Mouse (Mus musculus): ENCODE results near the gene Ppp1r12b. TPM values are rescaled to one million over a fixed set of nuclear protein-coding genes. Genes with fewer than 3 reads are reported as not detected.

Gene Ppp1r12b
- total and polyA plus RNA-seq, 3 experiments, result 0.64 to 1.8 (median 1.6) TPM

DNA sequence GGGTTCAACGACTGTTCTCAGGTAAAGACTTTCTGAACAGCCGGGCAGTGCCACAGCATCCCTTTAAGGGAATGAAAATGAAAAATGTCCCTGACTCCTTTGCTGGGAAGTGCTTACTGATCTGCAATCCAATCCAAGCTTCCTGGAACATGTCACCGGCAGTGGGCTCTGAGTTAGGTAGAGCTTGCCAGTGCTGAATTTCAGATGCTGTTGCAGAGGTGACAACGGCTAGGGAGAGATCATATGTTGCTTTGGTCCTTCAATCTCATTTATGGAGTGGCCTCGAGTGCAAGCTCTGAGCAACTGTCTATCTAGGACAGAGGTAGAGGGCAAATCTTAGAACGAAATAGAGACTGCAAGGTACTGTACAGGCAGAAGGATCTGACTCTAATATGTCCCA lies 36.7 kb downstream of the Ppp1r12b start:
- TF ChIP-seq JUND (conservative IDR thresholded peaks at IDR 0.05; ENCODE audit: low read depth, low read length) (no peak), CTCF (conservative IDR thresholded peaks at IDR 0.05 in 1 of 2, IDR thresholded peaks at IDR 0.05 in 1 of 2; ENCODE audit: low read depth in 2 of 2, low read length in 2 of 2) (no peak), EP300 (IDR thresholded peaks at IDR 0.05; ENCODE audit: low read length) (no peak), ZKSCAN1 (IDR thresholded peaks at IDR 0.05; ENCODE audit: borderline replicate concordance, low read depth, low read length) (no peak), SMC3 (IDR thresholded peaks at IDR 0.05; ENCODE audit: low read depth, low read length) (no peak), USF2 (conservative IDR thresholded peaks at IDR 0.05; ENCODE audit: low read depth, low read length) (no peak), ELF1 (IDR thresholded peaks at IDR 0.05; ENCODE audit: low read depth, low read length) (no peak), POLR2A (IDR thresholded peaks at IDR 0.05; ENCODE audit: low read depth, low read length) (no peak), MYC (IDR thresholded peaks at IDR 0.05; ENCODE audit: low read depth, low read length) (no peak), MAX (IDR thresholded peaks at IDR 0.05; ENCODE audit: low read length) (no peak), GABPA (IDR thresholded peaks at IDR 0.05; ENCODE audit: insufficient replicate concordance, low read depth, low read length) (no peak)
- H3K4me1 ChIP-seq (ENCODE audit: control insufficient read depth in 1 of 2, insufficient read depth in 2 of 2), result no peaks in the 10 kb centered on the region
- dilution Hi-C loops (cut with MboI; ENCODE audit: extremely low pct_ligation_motif_present, extremely low pct_unique_long_range_greater_than_20kb, low sequenced_read_pairs), result no loop called here

DNA sequence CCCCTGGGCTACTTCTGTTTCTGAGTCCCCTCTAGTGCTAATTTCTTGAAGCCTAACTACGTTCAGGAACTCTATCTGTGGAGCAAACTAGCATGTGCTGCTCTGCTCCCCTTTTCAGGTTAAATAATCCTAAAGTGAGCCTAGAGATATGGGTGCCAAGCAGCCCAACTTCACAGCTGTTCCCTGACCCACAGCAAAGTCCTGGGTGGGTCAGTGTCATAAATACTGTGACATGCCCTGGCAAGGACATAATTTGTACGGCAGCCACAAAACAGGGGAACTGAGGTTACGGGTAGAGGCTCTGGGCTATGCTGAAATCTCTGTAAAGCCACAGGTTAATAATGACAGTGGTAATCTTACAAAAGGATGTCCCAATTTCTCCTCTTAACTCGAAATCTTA lies 40.3 kb downstream of the Ppp1r12b start:
- no peak overlapping the region for H3K4me2 ChIP-seq (ENCODE audit: insufficient read depth, low read depth, poor library complexity, severe bottlenecking)
- no peak for DNase-seq (ENCODE audit: extremely low read depth)
- H3K9ac ChIP-seq (ENCODE audit: insufficient read depth, low read depth), result no peak overlapping the region
- in situ Hi-C loops (cut with MboI; ENCODE audit: low pct_ligation_motif_present, low pct_unique_long_range_greater_than_20kb, low sequenced_read_pairs) (no loop called here), dilution Hi-C loops (cut with MboI; ENCODE audit: extremely low pct_ligation_motif_present, extremely low pct_unique_long_range_greater_than_20kb, low sequenced_read_pairs) (no loop called here)
- no peak overlapping the region for H3K27ac ChIP-seq (ENCODE audit: insufficient read depth, low read depth)
- H3K27me3 ChIP-seq (replicated peaks), result no peaks in the 10 kb centered on the region
- no peaks in the 10 kb centered on the region for H3K36me3 ChIP-seq (replicated peaks in 1 of 2; ENCODE audit: control insufficient read depth in 1 of 2, insufficient read depth in 1 of 2, low read length in 1 of 2)
- H3K9me3 ChIP-seq (replicated peaks; ENCODE audit: low read length), result no peaks in the 10 kb centered on the region
- no peak overlapping the region for H3K4me3 ChIP-seq (replicated peaks in 1 of 3; ENCODE audit: low read depth in 2 of 3, low read length in 2 of 3, poor library complexity in 1 of 3)
- H3K4me1 ChIP-seq (ENCODE audit: control insufficient read depth in 1 of 2, insufficient read depth in 2 of 2), result peaks cover 0 to 9% of the 10 kb centered on the region in 2 experiments; a peak in 3 of 4 replicates
- TF ChIP-seq ZNF384 (IDR thresholded peaks at IDR 0.05; ENCODE audit: low read depth, low read length), result no peak
- no peak for TF ChIP-seq CTCF (conservative IDR thresholded peaks at IDR 0.05 in 1 of 2, IDR thresholded peaks at IDR 0.05 in 1 of 2; ENCODE audit: low read depth in 2 of 2, low read length in 2 of 2)
- TF ChIP-seq POLR2A (IDR thresholded peaks at IDR 0.05; ENCODE audit: low read depth, low read length), result no peak
- no peak for TF ChIP-seq MXI1 (IDR thresholded peaks at IDR 0.05; ENCODE audit: low read depth, low read length)
- H3K79me2 ChIP-seq (replicated peaks; ENCODE audit: control insufficient read depth, extremely low read depth, insufficient read depth, poor library complexity, severe bottlenecking), result no peaks in the 10 kb centered on the region

More for the DNA sequence above, 36.7 kb downstream of the Ppp1r12b start:
- Histone ChIP-seq H3K9me3 (replicated peaks; ENCODE audit: low read length) (no peaks in the 10 kb centered on the region), H3K79me2 (replicated peaks; ENCODE audit: control insufficient read depth, extremely low read depth, insufficient read depth, poor library complexity, severe bottlenecking) (no peaks in the 10 kb centered on the region), H3K36me3 (replicated peaks in 1 of 2; ENCODE audit: control insufficient read depth in 1 of 2, insufficient read depth in 1 of 2, low read length in 1 of 2) (no peaks in the 10 kb centered on the region), H3K27ac (ENCODE audit: insufficient read depth, low read depth) (no peak overlapping the region), H3K4me2 (ENCODE audit: insufficient read depth, low read depth, poor library complexity, severe bottlenecking) (no peak overlapping the region), H3K9ac (ENCODE audit: insufficient read depth, low read depth) (no peak overlapping the region), H3K4me3 (replicated peaks in 1 of 3; ENCODE audit: low read depth in 2 of 3, low read length in 2 of 3, poor library complexity in 1 of 3) (no peak overlapping the region), H3K27me3 (replicated peaks) (no peaks in the 10 kb centered on the region)
- DNase-seq (ENCODE audit: extremely low read depth), result no peak
- in situ Hi-C loops (cut with MboI; ENCODE audit: low pct_ligation_motif_present, low pct_unique_long_range_greater_than_20kb, low sequenced_read_pairs), result no loop called here

DNA sequence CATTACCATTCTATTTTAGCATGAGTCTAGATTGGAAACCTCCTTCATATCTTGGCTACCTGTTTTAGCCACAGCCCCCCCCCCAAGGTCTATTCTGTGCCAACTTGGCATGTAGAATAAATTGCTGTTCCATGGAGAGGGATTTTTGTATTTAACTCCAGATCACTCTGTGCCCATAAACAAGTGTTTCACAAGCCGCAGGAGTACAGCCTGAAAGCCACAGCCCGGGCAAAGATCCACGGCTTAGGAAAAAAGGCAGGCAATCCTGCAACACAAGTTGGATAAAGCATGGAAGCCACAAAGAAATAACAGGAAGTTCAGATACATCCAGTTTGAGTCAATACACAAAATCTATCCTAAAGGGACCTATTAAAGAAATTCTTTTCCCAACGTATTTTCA lies 42.2 kb downstream of the Ppp1r12b start:
- DNase-seq (ENCODE audit: extremely low read depth), result no peak
- H3K4me2 ChIP-seq (ENCODE audit: insufficient read depth, low read depth, poor library complexity, severe bottlenecking), result no peak overlapping the region
- in situ Hi-C loops (cut with MboI; ENCODE audit: low pct_ligation_motif_present, low pct_unique_long_range_greater_than_20kb, low sequenced_read_pairs), result no loop called here
- no peak overlapping the region for H3K9ac ChIP-seq (ENCODE audit: insufficient read depth, low read depth)
- H3K27me3 ChIP-seq (replicated peaks), result no peaks in the 10 kb centered on the region
- no peak overlapping the region for H3K27ac ChIP-seq (ENCODE audit: insufficient read depth, low read depth)
- H3K36me3 ChIP-seq (replicated peaks in 1 of 2; ENCODE audit: control insufficient read depth in 1 of 2, insufficient read depth in 1 of 2, low read length in 1 of 2), result no peaks in the 10 kb centered on the region
- dilution Hi-C loops (cut with MboI; ENCODE audit: extremely low pct_ligation_motif_present, extremely low pct_unique_long_range_greater_than_20kb, low sequenced_read_pairs), result no loop called here
- H3K9me3 ChIP-seq (replicated peaks; ENCODE audit: low read length), result no peaks in the 10 kb centered on the region
- no peak overlapping the region for H3K4me3 ChIP-seq (replicated peaks in 1 of 3; ENCODE audit: low read depth in 2 of 3, low read length in 2 of 3, poor library complexity in 1 of 3)
- TF ChIP-seq ZMIZ1 (IDR thresholded peaks at IDR 0.05; ENCODE audit: low read depth, low read length) (no peak), IRF4 (IDR thresholded peaks at IDR 0.05; ENCODE audit: low read depth, low read length) (no peak), POLR2AphosphoS2 (IDR thresholded peaks at IDR 0.05; ENCODE audit: low read depth, low read length) (no peak), MAZ (IDR thresholded peaks at IDR 0.05; ENCODE audit: low read depth, low read length) (no peak), CHD1 (IDR thresholded peaks at IDR 0.05; ENCODE audit: low read depth, low read length) (no peak), PAX5 (IDR thresholded peaks at IDR 0.05; ENCODE audit: low read length) (no peak), ZKSCAN1 (IDR thresholded peaks at IDR 0.05; ENCODE audit: borderline replicate concordance, low read depth, low read length) (no peak), NELFE (IDR thresholded peaks at IDR 0.05; ENCODE audit: low read depth, low read length) (no peak), POLR2A (IDR thresholded peaks at IDR 0.05; ENCODE audit: low read depth, low read length) (no peak), SIN3A (IDR thresholded peaks at IDR 0.05; ENCODE audit: low read length) (no peak), HCFC1 (IDR thresholded peaks at IDR 0.05; ENCODE audit: low read depth, low read length) (no peak), USF2 (conservative IDR thresholded peaks at IDR 0.05; ENCODE audit: low read depth, low read length) (no peak), CTCF (conservative IDR thresholded peaks at IDR 0.05 in 1 of 2, IDR thresholded peaks at IDR 0.05 in 1 of 2; ENCODE audit: low read depth in 2 of 2, low read length in 2 of 2) (no peak), KAT2A (IDR thresholded peaks at IDR 0.05; ENCODE audit: insufficient replicate concordance, low read length) (no peak), RCOR1 (conservative IDR thresholded peaks at IDR 0.05; ENCODE audit: low read depth, low read length) (no peak), JUND (conservative IDR thresholded peaks at IDR 0.05; ENCODE audit: low read depth, low read length) (no peak)
- no peaks in the 10 kb centered on the region for H3K79me2 ChIP-seq (replicated peaks; ENCODE audit: control insufficient read depth, extremely low read depth, insufficient read depth, poor library complexity, severe bottlenecking)
- peaks cover 0 to 22% of the 10 kb centered on the region in 2 experiments; a peak in 3 of 4 replicates for H3K4me1 ChIP-seq (ENCODE audit: control insufficient read depth in 1 of 2, insufficient read depth in 2 of 2)

All from CH12.LX (cell line).